Mouse (Mus musculus) forebrain, embryonic 14.5 days (tissue): Measurements from ENCODE around the gene Ghrhr. TPM values are rescaled to one million over a fixed set of nuclear protein-coding genes. Genes with fewer than 3 reads are reported as not detected.
A peak's percentile ranks its signal among the peaks of the same experiment; 100 is the strongest.

Experiments used
- ATAC-seq: fragments of 200-750 bp; cut with Nextera tagmentation; 2 replicates; pipeline ENCODE4 v1.8.0; 2017; ENCODE audit warnings: mild to moderate bottlenecking, moderate library complexity
- DNase-seq: peaks from one replicate; pipeline ENCODE4 v3.0.0-alpha.2; 2015; ENCODE audit warnings: low spot score
- H3K27ac ChIP-seq: fragments of 300-500 bp; sonication (generic); 2 replicates; pipeline ENCODE4 v1.5.1; 2014; ENCODE audit warnings: low read depth, mild to moderate bottlenecking, control low read depth, low read length, moderate library complexity
- H3K27me3 ChIP-seq: fragments of 300-500 bp; sonication (generic); replicated peaks from 2 replicates; pipeline ENCODE4 v1.6.1; 2014; ENCODE audit warnings: low read length, control low read depth, mixed read lengths; ENCODE audit not compliant: control insufficient read depth, insufficient read depth
- H3K36me3 ChIP-seq: fragments of 300-500 bp; sonication (generic); 2 replicates; pipeline ENCODE4 v1.6.1; 2014; ENCODE audit warnings: low read length, control low read depth; ENCODE audit not compliant: control insufficient read depth, insufficient read depth
- H3K4me1 ChIP-seq: fragments of 300-500 bp; sonication (generic); 2 replicates; pipeline ENCODE4 v1.6.1; 2014; ENCODE audit warnings: antibody characterized with exemption, low read length, control low read depth; ENCODE audit not compliant: control insufficient read depth, insufficient read depth
- H3K4me2 ChIP-seq: fragments of 300-500 bp; sonication (generic); 2 replicates; pipeline ENCODE4 v1.6.1; 2014; ENCODE audit warnings: mild to moderate bottlenecking, control low read depth, low read length
- H3K4me3 ChIP-seq: fragments of 300-500 bp; sonication (generic); 2 replicates; pipeline ENCODE4 v1.5.1; 2014; ENCODE audit warnings: low read depth, low read length, control low read depth
- H3K9ac ChIP-seq: fragments of 300-500 bp; sonication (generic); 2 replicates; pipeline ENCODE4 v1.6.1; 2014; ENCODE audit warnings: mild to moderate bottlenecking, low read length, control low read depth, moderate library complexity
- H3K9me3 ChIP-seq: fragments of 300-500 bp; sonication (generic); replicated peaks from 2 replicates; pipeline ENCODE4 v1.6.1; 2016; ENCODE audit warnings: low read length, control low read depth, mixed read lengths; ENCODE audit not compliant: control insufficient read depth
- WGBS: fragments of 180-500 bp; shearing (Covaris S2); extraction: QIAGEN DNeasy Blood & Tissue Kit; methylation state at CpG from one replicate; pipeline ENCODE4 v1.1.7; 2014; 5-methylcytosine and 5-hydroxymethylcytosine counted together
- polyA plus RNA-seq: library from polyadenylated mRNA; unstranded; fragments of >200 nt; fragmentation: Nextera tagmentation; extraction: Ambion mirVana; gene quantifications from 2 replicates; pipeline ENCODE4 v1.2.1, GENCODE M21; 2014

Gene Ghrhr
- not detected in 2 replicates for polyA plus RNA-seq

DNA sequence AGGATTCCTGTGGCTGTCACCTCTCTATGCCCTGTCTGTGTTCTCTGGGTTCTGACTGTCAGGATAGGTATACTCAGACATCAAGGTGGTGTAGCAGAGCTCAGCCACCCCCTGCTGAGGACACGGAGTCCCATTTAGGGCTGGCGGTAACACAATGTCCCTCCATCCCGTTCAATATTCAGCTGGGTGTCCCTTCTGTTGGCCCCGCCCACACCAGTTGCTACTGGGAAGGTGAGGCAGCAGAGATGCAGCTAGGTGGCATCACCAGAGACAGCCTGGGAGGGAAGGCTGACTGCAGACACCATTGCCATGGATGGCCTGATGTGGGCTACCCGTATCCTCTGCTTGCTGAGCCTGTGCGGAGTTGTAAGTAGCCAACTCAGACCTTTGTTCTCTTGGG lies at the start of gene Ghrhr:
Gene Ghrhr (plus strand): TSS at position 220 of the 400 bp plus-strand sequence.
- no peak within 1 kb of the TSS for H3K27ac ChIP-seq
- no peak within 1 kb of the TSS for H3K4me2 ChIP-seq
- ATAC-seq (no peak), DNase-seq (no peak)
- H3K27me3 ChIP-seq = no peaks in the 10 kb centered on the region
- H3K36me3 ChIP-seq = no peaks in the 10 kb centered on the region
- no peaks in the 10 kb centered on the region for H3K4me1 ChIP-seq
- H3K4me3 ChIP-seq = no peak within 1 kb of the TSS
- WGBS = 75% methylated on average over 6 of the region's 6 CpGs
- H3K9ac ChIP-seq = no peak within 1 kb of the TSS
- H3K9me3 ChIP-seq = no peaks in the 10 kb centered on the region

DNA sequence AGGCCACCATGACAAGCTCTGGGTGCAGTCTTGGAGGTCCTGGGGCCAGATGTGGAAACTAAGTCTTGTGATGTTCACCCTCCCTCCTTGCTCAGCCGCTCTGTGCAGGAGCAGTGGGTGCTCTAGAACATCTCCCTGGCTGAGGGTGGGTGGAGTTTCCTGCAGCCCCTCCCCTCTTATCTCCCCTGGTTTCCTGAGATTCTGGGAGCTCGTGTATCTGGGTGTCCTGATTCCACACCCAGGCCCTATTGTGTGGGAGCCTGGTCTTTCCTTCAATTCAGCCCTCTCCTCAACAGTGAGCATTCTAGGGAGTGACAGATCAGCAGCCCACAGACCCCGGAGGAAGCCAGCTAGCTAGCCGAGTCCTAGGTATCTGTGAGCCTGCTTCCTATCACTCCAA lies 49.8 kb upstream of the Ghrhr start:
- ATAC-seq (no peak), DNase-seq (no peak)
- Histone ChIP-seq H3K36me3 (no peaks in the 10 kb centered on the region), H3K4me2 (no peak overlapping the region), H3K4me3 (no peak overlapping the region), H3K9me3 (no peaks in the 10 kb centered on the region), H3K27ac (no peak overlapping the region), H3K4me1 (no peaks in the 10 kb centered on the region), H3K27me3 (no peaks in the 10 kb centered on the region), H3K9ac (no peak overlapping the region)
- 78% methylated on average over 4 of the region's 4 CpGs for WGBS

DNA sequence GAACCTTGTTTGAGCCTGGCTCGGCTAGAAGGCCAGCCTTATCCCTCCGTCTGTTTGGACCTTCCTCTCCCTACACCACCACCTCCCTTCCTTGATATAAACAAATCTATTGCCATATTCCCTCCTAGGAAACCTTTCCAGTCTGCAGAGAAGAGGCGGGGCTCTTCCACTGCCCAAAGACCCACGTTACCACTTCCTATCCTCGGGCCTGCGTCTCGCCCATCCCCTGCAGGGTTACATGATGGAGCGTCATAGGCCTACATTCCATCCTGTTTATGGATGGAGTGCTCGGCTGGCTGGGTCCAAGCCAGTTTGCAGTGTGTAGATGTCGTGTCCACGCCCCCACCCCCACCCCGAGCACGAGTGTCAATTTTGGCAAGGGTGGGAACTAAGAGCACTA lies 48.8 kb upstream of the Ghrhr start:
- no peak overlapping the region for H3K4me3 ChIP-seq
- H3K9me3 ChIP-seq = no peaks in the 10 kb centered on the region
- 88% methylated on average over 13 of the region's 13 CpGs for WGBS
- H3K4me2 ChIP-seq = no peak overlapping the region
- peaks cover 5% of the 10 kb centered on the region; the same call in 1 of the 2 replicates for H3K4me1 ChIP-seq
- no peak for DNase-seq
- H3K36me3 ChIP-seq = no peaks in the 10 kb centered on the region
- no peaks in the 10 kb centered on the region for H3K27me3 ChIP-seq
- no peak for ATAC-seq
- H3K9ac ChIP-seq = no peak overlapping the region
- H3K27ac ChIP-seq = no peak overlapping the region

DNA sequence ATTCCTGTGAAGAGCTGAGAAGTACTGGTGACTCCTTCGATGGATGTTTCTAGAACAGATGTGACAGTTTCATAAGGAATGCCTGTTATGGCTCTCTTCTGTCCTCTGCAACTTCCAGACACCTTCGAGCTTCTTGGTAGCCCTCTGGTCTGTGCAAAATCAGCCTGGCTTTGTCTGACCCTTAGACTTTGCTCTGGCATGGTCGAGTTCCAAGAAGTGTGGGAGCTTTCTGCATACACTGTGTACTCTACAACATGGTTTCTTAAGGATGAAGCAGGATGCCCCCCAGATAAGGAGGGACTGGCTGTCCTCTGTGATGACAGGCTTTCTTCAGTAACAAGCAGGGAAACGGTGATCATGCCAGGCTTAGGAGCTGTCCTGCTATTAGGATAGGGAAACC lies 47.9 kb upstream of the Ghrhr start:
- no peaks in the 10 kb centered on the region for H3K36me3 ChIP-seq
- no peak for DNase-seq
- no peak overlapping the region for H3K27ac ChIP-seq
- 82% methylated on average over 4 of the region's 4 CpGs for WGBS
- no peak overlapping the region for H3K4me2 ChIP-seq
- H3K9me3 ChIP-seq = no peaks in the 10 kb centered on the region
- H3K4me1 ChIP-seq = peaks cover 9% of the 10 kb centered on the region
- no peaks in the 10 kb centered on the region for H3K27me3 ChIP-seq
- ATAC-seq = no peak
- H3K9ac ChIP-seq = no peak overlapping the region
- no peak overlapping the region for H3K4me3 ChIP-seq

DNA sequence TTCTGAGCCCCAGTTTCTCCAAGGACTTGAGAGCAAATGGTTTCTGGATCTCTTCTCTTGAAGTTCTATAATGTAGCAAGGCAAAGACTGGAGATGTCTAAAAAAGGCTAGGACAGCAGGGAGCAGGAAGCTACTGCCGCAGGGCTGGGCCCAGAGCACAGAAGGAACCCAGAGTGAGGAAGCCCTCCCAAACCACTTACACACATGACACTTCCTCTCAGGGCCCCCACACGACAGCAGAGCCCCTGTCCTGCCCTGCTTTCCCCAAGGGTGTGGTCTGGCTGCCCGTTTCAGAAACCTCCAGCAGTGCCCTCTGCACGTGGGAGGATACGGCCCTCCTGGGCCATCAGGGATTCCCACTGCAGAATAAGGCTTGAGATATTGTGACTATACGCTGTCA lies 44.8 kb upstream of the Ghrhr start:
- ATAC-seq = no peak

DNA sequence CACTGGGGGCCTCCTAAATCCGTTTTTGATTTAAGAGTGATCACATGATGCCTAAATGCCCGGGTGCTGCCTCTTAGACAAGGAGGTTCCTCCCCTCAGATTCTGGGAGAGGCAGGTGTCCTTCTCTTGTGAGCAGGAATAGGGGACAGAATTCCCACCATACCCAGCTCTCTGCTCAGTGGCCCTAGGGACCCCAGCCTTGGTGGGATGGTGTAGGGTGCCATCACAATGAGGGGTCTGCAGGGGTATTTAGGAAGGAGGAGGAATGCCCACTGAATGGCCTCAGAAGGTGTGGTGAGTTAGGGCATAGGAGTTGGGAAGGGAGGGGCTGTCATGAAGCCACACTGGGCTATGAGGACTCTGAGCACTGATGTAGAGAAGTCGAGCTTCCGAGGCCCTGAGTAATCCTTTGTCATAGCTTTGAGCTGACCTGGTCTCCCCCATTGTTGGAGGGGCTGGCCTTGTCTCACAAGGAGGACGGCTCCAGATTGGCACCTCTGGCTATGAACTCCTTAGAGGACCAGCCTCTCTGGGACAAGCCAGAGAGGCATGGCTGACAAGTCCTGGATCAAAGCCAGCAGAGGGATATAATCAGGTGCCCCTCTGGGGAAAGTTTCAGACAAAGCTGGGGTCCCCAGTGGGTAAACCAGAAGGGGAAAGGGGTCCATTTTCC lies 43.9 kb upstream of the Ghrhr start:
- peak overlapping the region; percentile 6; the same call in 1 of the 2 replicates for H3K27ac ChIP-seq
- ATAC-seq (peak; percentile 69), DNase-seq (no peak)
- no peak overlapping the region for H3K4me2 ChIP-seq
- no peaks in the 10 kb centered on the region for H3K36me3 ChIP-seq
- WGBS = 31% methylated on average over 5 of the region's 5 CpGs
- H3K4me3 ChIP-seq = no peak overlapping the region
- no peaks in the 10 kb centered on the region for H3K9me3 ChIP-seq
- H3K27me3 ChIP-seq = no peaks in the 10 kb centered on the region
- no peak overlapping the region for H3K9ac ChIP-seq
- peaks cover 18% of the 10 kb centered on the region for H3K4me1 ChIP-seq

More for the DNA sequence above, 44.8 kb upstream of the Ghrhr start:
- Histone ChIP-seq H3K9ac (no peak overlapping the region), H3K36me3 (no peaks in the 10 kb centered on the region), H3K27ac (no peak overlapping the region), H3K27me3 (no peaks in the 10 kb centered on the region), H3K4me2 (no peak overlapping the region), H3K4me1 (peaks cover 16% of the 10 kb centered on the region), H3K4me3 (no peak overlapping the region), H3K9me3 (no peaks in the 10 kb centered on the region)
- 78% methylated on average over 6 of the region's 6 CpGs for WGBS
- no peak for DNase-seq

DNA sequence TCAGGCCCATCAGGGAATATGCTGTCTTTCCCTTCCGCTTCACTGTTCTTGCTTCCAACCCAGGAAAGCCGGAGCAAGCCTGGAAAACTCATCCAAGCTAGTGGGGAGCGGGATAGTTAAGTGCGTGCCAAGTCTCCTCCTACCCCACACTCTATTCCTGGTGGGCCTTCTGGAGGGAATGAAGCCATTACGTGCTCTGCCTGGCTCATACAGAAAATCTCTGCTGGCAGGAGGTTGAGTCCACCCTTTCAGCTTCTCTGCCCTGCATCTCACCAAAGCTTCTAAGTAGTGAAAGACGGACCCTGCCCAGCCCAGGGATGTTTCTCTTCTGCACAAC lies 43.4 kb upstream of the Ghrhr start:
- peaks cover 18% of the 10 kb centered on the region for H3K4me1 ChIP-seq
- H3K4me3 ChIP-seq = no peak overlapping the region
- H3K27me3 ChIP-seq = no peaks in the 10 kb centered on the region
- DNase-seq (peak; percentile 84), ATAC-seq (peak; percentile 81)
- H3K4me2 ChIP-seq = no peak overlapping the region
- WGBS = 26% methylated on average over 6 of the region's 6 CpGs
- no peak overlapping the region for H3K9ac ChIP-seq
- H3K36me3 ChIP-seq = no peaks in the 10 kb centered on the region
- H3K27ac ChIP-seq = peak overlapping the region; percentile 35; the same call in 1 of the 2 replicates
- H3K9me3 ChIP-seq = no peaks in the 10 kb centered on the region

DNA sequence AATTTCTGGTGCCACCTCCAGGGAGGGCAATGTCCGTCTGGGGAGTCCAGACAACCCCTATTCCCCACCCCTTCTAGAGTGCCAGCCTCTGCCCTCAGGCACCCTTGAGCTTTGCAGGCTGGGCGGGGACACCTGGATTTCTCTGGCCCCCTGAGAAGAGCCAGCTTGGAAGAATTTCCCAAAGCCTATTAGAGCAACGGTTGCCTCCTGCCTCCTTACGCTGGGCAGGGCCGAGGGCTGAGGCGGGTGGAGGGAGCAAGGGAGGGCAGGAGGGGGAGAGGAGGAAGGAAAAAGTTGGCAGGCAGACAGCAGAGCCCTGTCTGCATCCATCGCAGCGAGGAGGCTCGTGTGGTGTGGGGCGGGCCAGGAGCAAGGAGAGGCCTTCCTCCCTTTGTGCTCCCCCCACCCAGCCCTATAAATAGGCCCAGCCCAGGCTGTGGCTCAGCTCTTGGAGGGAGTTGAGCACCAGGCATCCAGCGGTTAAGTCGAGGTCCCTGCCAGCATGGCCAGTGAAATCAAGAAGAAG lies 40.0 kb upstream of the Ghrhr start, which contains the start of gene Aqp1:
Gene Aqp1 (plus strand): TSS at position 444 of the 526 bp plus-strand sequence.
- Histone ChIP-seq H3K9me3 (no peaks in the 10 kb centered on the region), H3K4me2 (peak within 1 kb of the TSS; percentile 12; the same call in 1 of the 2 replicates), H3K4me3 (no peak within 1 kb of the TSS), H3K4me1 (peaks cover 18% of the 10 kb centered on the region), H3K27ac (no peak within 1 kb of the TSS; the same call in 1 of the 2 replicates), H3K36me3 (no peaks in the 10 kb centered on the region), H3K27me3 (no peaks in the 10 kb centered on the region), H3K9ac (no peak within 1 kb of the TSS)
- ATAC-seq (peak; percentile 62), DNase-seq (peak; percentile 75)
- WGBS = 13% methylated on average over 12 of the region's 12 CpGs

DNA sequence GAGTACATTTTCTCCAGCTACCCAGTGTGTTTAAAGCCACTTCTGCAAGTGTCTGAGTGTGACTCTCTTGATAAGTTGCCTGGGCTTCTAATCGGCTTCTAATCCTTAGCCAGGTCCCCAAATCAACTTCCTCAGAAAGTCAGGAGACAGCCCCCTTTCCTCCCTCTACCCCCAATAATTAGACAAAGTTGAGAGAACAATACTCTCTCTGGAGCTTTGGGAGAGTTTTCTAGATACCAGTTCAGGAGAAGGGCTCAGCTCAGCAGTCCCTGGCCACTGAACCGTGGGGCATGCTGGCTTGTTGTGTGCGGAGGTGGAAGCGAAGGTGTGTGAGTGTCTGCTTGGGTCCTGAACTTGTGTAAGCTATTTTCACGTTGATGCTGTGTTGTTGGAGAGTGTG lies 38.9 kb upstream of the Ghrhr start:
- H3K9me3 ChIP-seq = no peaks in the 10 kb centered on the region
- H3K4me2 ChIP-seq = no peak overlapping the region
- no peaks in the 10 kb centered on the region for H3K27me3 ChIP-seq
- DNase-seq (no peak), ATAC-seq (no peak)
- H3K36me3 ChIP-seq = no peaks in the 10 kb centered on the region
- H3K9ac ChIP-seq = no peak overlapping the region
- 79% methylated on average over 5 of the region's 5 CpGs for WGBS
- H3K4me3 ChIP-seq = no peak overlapping the region
- no peak overlapping the region for H3K27ac ChIP-seq
- peaks cover 14% of the 10 kb centered on the region for H3K4me1 ChIP-seq
